Mouse (Mus musculus) 3134 (cell line): ENCODE results near the gene Ppp3cb.
"Not testable (repeated sequence)": the region's sequence is repeated elsewhere in the genome, so short reads cannot be mapped to it uniquely, and the experiment has no call there.

ENCODE experiments used
- DNase-seq: peaks from one replicate; pipeline ENCODE4 v3.0.0-alpha.2; 2011; ENCODE audit warnings: low spot score; ENCODE audit not compliant: insufficient read length; ENCODE audit errors: extremely low read depth

The Ppp3cb gene

DNA sequence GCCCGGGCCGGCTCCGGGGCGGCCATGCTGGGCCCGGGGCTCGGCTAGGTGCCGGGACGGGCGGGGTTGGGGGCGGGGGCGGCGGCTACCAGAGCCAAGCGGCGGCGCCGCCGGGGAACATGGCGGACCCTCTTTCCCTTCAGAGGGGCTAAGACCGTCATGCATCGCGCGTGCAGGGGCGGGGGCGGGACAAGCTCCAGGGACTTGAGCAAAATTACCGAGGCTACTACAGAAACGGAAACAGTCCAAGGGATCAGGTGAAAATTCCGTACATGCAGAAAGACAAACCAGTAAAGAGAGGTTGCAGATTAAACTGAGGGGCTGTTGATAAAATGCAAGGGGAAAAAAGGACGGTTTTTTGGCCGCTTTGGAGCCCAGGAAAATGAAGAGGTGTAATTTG lies at the start of gene Ppp3cb:
Ppp3cb (minus strand) TSS at position 159 of the 400 bp plus-strand sequence.
- DNase-seq: peak; percentile 82

DNA sequence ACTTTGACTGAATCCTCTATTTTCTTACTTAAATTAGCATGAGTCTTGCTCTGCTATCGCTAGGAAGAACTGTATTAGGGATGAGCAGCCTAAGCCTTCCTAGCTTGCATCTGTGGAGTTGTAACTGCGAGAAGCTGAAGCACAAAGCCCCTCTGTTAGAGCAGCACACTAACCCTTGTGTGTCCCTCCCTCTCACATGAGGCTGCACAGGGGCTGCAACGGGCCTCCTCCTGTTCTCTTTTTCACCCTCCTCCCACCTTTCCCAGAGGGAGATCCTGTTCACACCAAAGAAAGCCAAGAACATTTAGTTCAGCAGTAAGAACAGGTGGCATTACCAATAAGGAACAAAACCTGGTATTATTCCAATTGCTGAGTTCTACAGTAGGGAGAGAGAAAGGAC lies 49.4 kb upstream of the Ppp3cb start:
- DNase-seq: no peak

DNA sequence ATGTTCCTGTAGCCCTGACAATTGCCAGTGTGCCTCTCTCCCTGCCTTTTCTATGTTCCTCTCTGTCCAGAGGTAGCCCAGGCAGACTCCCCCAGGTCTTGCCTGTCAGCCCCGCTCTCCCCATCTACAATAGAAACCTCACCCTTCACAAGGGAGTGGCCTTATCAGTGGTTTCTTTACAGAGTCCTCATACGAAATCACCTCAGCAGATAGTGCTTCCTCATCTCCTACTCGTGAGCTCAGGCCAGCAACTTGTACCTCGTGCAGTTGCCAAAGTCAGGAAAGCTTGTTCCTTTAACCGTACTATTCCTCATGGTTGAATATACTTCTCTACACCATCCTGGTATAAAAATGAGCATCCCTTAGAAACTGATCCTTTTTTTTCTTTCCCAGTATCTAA lies 41.1 kb upstream of the Ppp3cb start:
- no peak for DNase-seq

DNA sequence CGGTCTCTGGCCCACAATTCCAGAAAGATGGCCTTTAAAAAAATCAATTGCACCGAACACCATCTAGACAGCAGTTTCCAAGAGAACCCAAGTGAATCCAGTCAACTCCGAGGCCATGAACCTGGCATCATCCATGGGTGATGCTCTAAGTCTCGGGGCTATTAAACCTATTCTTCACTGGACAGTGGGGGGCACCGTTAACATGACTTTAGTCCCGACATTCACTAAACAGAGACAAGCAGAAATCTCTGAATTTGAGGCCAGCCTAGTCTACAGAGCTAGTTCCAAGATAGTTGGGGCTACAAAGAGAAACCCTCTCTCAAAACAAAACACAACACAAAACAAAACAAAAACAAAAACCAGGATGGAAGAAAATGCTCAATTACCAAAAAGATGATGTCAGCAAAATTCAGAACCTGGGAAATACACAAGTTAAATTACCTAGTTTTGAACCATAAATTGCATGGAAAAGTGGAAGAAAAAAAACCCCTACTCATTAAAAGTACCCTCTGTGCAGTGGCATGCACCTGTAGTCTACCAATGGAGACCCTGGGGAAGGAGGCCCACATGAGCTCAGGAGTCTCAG lies 32.5 kb upstream of the Ppp3cb start:
- no peak for DNase-seq

DNA sequence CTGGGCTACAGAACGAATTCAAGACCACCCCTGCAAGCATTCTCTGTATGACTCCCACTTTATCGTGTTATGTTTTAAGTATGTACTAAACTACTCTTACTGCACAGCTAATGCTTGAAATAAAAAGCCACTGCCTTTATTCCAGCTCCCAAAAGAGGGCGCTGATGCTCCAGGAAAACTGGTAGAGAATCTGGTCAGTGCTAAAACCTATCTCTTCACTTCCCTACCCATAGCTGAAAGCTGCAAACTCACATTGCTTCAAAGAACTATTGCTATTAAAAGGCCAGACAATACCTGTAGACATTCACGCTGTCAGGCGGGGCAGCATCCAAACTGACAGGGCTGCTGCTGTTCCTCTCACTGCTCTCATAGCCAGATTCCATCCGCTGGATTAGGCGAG lies 29.8 kb upstream of the Ppp3cb start:
- peak; percentile 16 for DNase-seq

DNA sequence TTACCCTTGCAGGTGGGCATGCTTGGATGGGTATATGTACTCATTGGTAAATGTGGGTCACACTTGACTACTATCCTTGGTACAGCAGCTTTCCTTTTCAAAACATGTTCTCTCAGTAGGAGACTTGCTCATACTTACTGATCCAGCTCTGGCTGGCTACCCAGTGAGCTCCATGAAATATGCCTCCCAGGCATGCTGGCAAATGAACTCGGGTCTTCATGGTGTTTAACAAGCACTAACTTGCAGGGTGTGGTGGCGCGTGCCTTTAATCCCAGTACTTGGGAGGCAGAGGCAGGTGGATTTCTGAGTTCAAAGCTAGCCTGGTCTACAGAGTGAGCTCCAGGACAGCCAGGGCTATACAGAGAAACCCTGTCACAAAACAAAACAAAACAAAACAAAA lies 26.8 kb upstream of the Ppp3cb start:
- DNase-seq: not testable (repeated sequence)

DNA sequence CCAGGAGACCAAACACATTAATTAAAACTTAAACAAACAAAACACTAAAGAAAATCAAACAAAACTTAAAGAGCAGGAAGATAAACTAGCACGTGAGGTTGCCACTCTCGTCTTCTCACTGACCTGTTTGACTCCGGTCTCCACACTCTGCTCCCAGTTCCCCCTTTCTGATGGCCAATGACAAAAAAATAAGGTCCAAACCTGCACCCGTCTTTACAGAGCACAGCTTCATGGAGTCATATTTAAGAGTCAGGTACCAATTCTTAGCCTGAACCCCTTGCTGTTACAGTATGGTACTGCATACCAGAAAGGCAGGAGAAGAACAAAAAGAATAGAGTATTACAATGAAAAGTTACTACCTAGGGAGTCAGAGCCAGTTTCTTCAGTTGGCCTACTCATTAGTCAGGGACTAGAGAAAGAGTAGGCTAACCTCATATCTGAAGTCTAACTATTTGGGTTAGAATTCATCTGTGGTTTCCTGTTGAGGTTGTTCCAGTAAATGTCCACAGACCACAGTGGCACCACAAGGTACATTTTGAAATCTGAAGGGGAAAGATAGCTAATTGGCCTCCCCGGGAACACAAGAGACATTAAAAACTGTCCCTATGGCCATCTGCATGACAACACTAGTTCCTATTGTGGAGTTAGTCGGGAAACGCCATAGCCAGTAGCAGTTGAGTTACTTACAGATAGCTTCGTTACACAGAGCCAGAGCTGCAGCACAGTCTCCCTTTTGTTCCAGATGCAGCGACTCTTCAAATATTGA lies 19.1 kb upstream of the Ppp3cb start:
- no peak for DNase-seq

DNA sequence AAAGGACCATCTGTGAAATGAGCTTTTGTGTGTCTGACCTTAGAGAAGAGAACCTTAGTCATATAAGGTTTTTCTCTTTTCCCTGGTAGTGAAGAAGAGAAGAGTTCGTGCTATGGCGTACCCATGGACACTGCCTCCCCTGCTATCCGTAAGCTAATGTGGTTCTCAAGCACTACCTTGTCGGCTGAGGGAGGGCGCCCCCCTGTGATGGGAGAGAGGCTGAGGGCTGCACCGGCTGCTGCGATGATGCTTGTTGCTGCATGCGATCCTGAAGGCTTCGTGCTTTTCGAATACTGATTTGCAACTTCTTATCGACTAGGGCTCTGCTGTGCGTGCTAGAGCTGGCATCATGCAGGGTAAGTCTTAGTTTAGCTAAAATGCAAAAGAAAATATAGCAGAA lies 18.3 kb upstream of the Ppp3cb start:
- DNase-seq: no peak

DNA sequence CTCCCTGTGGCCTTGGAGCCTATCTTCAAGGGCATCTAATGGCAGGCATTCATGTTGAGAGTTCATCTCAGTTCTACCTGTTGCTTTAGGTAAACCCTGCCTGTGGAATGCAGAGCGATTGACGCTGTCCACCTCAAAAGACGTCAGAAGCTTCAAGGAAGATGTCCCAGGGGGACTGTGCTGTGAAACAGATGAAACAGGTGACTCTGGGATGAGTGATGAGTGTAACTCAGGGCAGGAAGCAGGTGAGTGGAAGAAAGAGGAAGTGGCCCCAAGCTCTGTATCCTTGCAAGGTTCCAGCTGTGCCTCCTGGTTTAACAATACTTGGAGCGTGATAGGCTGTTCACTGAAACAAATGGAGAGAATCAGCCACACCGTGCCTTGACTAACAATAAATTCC lies 15.5 kb upstream of the Ppp3cb start:
- no peak for DNase-seq

DNA sequence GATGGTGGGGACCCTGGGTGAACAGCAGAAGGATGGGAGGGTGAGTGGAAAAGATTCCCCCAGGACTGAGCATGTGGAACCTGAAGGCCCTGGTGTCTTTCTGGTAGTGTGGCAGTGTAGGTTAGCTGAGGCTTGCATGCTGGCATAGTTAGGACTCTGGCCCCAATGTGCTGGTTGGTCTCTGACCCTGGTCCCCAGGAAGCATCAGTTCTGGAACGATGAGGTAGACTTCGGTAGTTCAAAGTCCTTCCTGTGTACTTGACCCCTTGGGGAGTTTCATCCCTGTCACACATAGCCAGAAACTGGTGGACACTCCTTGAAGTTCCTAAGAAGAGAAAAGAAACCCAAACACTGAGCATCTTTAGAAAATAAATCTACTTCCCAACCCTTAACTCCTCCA lies 3.8 kb upstream of the Ppp3cb start:
- DNase-seq: no peak

DNA sequence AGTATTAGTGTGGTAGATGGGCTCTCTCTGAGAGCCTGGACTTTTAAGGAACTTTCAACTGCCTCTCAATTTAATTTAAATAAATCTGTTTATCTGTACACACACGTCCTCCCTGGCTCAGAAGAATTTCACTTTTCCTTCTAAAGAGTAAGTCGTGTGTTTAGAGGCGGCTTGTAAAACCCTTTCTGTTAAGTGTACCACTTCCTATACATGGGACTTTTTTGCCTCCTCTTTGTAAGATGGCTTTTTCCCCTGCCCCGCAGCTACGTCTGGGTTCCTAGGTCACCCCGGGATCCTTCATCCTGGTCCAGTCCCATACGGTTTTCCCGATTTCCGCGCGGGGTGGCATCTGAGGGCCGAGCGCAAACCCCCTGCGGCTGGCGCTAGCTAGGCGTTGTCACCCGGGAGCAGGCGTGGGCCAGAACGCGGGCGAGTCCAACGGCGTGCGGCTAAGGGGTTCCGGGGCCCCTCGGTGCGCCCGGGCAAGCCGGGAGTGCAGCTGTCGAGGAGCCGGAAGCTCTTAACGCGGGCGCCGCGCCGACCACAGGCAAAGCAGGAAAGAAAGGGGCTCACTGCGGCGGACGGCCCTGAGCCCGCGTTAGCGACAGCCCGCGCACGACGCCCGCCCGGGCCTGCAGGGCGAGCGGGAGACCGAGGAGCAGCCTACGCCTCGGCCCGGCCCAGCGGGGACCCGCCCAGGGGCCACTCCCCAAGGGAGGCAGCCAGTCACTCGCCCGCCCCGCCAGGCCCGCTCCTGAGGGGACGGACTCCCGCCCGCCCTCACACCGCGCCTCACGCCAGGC lies 643 bp downstream of the Ppp3cb start:
- peak; percentile 92 for DNase-seq

DNA sequence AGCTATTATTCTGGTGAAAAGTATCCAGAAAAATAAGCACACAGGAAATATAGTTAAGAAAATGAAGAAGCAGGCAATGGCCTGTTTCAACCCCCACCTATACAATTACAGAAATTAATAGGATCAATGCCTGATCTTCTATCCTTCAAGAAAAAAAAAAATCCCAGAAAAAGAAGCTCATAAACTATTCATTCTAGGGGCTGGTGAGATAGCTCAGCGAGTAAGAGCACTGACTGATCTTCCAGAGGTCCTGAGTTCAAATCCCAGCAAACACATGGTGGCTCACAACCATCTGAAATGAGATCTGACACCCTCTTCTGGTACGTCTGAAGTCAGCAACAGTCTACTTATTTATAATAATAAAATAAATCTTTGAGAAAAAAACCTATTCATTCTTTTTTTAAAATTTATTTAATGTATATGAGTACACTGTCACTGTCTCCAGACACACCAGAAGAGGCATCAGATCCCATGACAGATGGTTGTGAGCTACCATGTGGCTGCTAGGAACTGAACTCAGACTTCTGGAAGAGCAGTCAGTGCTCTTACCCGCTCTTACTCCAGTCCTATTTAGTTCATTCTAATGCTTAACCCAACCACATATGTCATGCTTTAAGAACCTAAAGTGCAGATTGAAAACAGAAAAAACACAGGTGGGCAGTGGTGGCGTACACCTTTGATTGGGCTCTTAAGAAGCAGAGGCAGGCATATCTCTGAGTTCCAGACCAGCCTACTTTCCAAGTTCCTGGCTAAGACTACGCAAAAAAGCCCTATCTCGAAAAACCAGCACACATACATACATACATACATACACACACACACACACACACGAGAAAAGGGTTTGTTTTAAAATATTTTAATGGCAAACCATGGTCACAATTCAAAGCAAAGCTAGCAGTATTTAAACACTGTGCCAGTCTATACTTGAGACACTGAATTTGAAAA lies 1.6 kb downstream of the Ppp3cb start:
- DNase-seq: peak; percentile 15

DNA sequence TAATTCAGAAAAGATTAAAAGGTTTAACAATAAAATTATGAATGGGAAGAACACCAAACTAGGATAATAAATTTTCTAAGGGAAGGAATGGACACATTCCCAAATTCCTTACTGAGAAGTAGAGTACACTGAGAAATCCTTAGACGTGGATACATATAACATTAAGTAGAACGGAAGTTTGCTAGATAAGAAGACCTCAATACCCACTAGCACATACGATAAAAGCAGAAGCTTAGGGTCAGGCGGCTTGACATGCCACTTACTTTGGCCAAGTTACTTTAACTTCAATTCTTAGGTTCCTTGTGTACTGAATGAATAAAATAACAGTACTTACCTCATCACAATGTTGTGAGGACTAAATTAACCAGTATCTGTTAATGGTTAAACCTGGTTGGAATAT lies 16.7 kb downstream of the Ppp3cb start:
- no peak for DNase-seq

DNA sequence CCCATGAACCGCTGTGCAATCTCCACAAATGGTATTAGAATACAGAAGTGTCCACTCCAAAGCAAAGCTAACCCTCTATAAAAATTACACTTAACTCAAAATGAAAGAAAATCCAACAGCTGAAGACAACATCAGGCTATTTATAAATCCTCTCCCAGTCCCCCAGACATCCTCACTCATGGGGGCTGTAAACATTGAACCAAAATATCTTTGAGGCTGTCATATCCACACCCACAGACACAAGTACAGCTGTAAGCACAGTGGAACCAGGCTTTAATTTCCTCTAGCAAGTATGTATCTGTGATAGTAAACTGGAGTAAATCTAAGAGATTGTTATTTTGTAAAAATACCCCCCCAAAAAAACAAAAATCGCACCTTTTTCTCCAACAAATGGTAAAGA lies 26.2 kb downstream of the Ppp3cb start:
- DNase-seq: no peak

DNA sequence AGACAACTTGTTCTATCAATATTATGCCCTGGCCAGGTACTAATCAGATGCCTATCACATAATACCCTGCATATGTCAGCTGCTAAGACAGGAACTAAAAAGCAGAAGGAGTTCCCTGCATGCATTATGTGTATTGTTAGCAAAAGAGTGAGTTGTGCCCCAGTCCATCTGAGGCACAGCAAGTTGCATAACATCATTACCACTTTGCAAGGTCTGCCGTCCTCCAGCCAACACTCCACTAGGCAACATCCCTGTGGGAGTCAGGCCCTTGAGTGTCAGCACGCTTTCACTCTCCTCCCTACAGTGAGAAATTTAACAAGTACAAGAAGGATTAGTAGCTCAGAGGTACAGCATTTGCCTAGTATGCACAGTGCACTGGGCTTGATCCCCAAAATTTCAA lies 37.9 kb downstream of the Ppp3cb start:
- no peak for DNase-seq

DNA sequence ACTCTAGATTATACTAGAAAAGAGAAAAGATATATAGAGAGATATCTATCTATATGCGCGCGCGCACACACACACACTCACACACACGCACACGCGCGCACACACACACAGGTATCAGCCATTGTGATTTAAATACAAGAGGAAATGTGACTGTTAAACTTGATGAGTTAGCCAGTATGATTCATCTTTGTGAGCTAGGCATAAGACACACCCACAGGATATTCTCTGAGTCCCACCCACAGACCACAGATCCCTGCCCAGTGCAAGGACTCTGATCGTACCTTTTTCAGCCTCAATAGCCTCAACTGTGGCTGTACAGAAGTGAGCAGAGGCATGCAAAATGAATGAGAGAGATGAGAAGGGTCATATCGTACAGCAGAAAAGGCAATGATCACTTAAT lies 43.4 kb downstream of the Ppp3cb start:
- DNase-seq: peak; percentile 15

DNA sequence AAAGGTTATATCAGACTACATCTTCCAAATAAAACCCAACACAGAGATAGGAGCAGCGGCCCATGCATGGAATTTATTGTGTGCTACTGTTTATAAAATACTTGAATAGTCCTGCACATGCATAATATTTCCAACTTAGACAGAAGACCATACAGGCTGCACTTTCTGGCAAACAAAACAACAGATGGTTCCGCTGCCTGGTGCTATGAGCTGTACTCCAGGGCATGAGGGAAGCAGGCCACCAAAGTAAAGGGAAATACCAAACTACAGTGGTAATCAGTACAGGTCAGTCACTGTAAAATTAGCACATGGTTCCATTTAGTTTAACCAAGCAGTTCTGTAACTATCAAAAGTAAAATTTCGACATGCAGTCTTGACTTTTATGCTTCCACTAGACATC lies 46.4 kb downstream of the Ppp3cb start:
- no peak for DNase-seq

DNA sequence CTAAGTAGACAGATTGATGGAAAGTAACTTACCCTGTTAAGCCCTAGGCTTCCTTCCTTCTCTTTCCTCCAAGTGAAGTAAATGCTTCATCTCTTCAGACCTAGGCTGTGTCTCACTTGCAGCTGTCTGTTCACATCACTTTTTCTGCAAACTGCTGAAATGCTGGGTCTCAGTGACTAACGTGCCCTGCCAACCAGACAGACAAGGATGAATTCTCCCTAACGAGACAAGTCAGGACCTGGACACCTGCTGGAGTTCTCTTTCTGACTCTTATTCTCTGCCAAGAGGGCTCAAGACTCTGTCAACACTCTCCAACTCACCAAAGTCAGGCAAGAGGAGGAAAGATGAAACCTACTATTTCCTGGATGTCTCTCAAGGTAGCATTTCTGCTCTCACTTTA lies 49.8 kb downstream of the Ppp3cb start, which contains the start of gene Mss51:
Mss51 (minus strand) TSS at position 299 of the 400 bp plus-strand sequence.
- no peak for DNase-seq

DNA sequence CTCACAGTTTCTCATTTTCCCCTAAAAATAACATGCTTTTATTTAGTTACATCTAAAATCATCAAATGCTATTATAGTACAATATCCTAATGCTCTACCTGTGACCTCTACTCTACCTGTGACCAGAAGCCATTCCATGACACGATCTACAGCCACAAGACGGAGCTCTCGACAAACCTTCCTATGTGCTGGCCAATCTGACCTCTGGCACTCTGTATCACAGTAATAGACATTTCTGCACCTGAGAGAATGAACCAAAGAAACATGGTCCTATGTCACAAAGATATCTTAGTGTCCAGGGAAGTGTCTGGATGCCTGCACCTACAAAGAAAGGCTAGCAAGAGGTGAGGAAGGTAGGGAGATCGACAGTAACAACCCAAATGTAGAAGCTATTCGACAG lies 60.3 kb downstream of the Ppp3cb start:
- DNase-seq: no peak

DNA sequence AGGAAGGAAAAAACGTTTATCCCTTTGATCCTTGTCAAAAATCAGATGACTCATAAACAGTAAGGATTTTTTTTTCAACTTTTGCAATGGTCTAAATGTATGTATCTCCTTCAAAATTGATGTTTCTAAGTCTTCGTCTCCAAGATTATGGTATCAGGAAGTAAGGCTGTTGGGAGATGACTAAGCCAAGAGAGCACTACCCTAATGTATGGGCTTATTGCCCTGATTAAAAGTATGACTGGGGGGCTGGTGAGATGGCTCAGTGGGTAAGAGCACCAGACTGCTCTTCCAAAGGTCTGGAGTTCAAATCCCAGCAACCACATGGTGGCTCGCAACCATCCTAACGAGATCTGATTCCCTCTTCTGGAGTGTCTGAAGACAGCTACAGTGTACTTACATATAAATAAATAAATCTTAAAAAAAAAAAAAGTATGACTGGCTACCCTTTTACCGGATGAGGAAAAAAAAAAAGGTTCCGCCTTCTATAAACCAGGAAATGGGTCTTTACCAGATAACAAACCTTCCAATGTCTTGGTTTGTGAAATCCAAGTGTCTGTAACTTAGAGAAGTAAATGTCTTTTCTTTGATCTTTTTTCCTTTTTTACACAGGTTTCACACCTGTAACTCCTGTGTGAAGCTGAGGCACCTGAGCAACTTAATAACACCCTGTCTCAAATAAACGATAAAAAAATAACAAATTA lies 64.2 kb downstream of the Ppp3cb start:
- no peak for DNase-seq
